18 mouse cellular contexts compared by ENCODE assay signal in the genomic region with DNA sequence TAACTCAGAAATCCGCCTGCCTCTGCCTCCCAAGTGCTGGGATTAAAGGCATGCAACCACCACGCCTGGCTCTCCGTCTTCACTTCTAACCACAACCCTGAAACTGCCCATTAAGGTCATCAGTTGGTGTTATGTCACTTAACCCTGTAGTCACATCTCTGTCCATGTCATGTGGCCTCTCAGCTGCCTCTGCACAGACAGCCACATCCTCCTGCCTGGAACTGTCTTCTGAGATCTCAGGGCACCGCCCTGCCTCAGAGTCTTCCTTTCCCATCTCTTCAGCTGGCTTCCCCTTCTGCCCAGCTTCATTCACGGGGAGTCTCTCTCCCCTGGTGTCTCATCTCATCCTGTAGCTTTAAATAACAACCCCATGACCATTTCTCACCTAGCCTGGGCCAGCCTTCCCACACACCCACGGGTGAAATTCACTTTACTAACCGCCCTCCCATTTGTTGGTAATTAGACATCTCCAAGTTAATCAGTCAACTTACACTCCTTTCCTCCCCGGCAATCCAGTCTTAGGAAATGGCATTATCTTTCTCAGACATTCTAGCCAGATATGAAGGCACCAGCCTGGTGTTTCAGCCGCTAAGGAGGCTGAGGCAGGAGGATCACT. TPM values are rescaled to one million over a fixed set of nuclear protein-coding genes. Genes with fewer than 3 reads are reported as not detected.
DNase-seq lines count a peak whose midpoint lies in the region; ATAC-seq and TF ChIP-seq lines count a peak whose summit lies in the region.
"Had no signal": no experiment of that assay in that cellular context is flagged by ENCODE, and none has a peak within 500 bp of the region (broad histone marks: within the 10 kb centered on the region; RNA-seq: fewer than 3 reads in every experiment).

No protein-coding gene starts in this region.

- in situ Hi-C loops in ES-E14 (cut with MboI; ENCODE audit: low sequenced_read_pairs in 2 of 2, unreplicated experiment in 2 of 2), result no loop called here

- no peaks in the 10 kb centered on the region for H3K79me2 ChIP-seq in liver, adult 2 months (ENCODE audit: control insufficient read depth, insufficient read depth, low read length)

- H3K27me3 ChIP-seq in liver, adult 2 months (ENCODE audit: control insufficient read depth, insufficient read depth, low read length), result no peaks in the 10 kb centered on the region
- no peaks in the 10 kb centered on the region for H3K27me3 ChIP-seq in liver, embryonic 11.5 days (replicated peaks; ENCODE audit: control insufficient read depth, insufficient read depth, low read length)
- H3K27me3 ChIP-seq in midbrain, embryonic 11.5 days (ENCODE audit: control insufficient read depth, insufficient read depth, low read length), result no peaks in the 10 kb centered on the region
- H3K27me3 ChIP-seq: limb, embryonic 12.5 days; neural tube, embryonic 15.5 days; stomach, embryonic 15.5 days had no signal

- no peak for ATAC-seq in liver, embryonic 11.5 days (replicated peaks; ENCODE audit: low FRiP score)
- ATAC-seq in megakaryocyte progenitor cell, adult 5-6 weeks (replicated peaks; ENCODE audit: poor library complexity), result peak; percentile 44
- no peak for ATAC-seq in midbrain, embryonic 11.5 days (ENCODE audit: low FRiP score)
- ATAC-seq: forebrain, embryonic 16.5 days; hindbrain, postnatal 0 days had no signal

- no peak overlapping the region for H3K4me3 ChIP-seq in liver, adult 2 months (ENCODE audit: insufficient read depth, low read depth, low read length)
- H3K4me3 ChIP-seq in liver, embryonic 11.5 days (ENCODE audit: low read depth, low read length), result no peak overlapping the region
- no peak overlapping the region for H3K4me3 ChIP-seq in ES-E14 (ENCODE audit: insufficient read depth in 1 of 2, low read depth in 1 of 2, low read length in 2 of 2, poor library complexity in 1 of 2, severe bottlenecking in 1 of 2)
- no peak overlapping the region for H3K4me3 ChIP-seq in brown adipose tissue, adult 24 weeks (ENCODE audit: insufficient read depth, low read depth, low read length)
- no peak overlapping the region for H3K4me3 ChIP-seq in midbrain, embryonic 11.5 days (ENCODE audit: low read depth, low read length)
- H3K4me3 ChIP-seq: embryonic facial prominence, embryonic 10.5 days; erythroblast, embryonic 14.5 days; limb, embryonic 12.5 days; neural tube, embryonic 15.5 days; stomach, embryonic 15.5 days had no signal

- WGBS in liver, adult 2 months, result 66% methylated on average over 9 of the region's 9 CpGs
- WGBS in liver, embryonic 11.5 days, result 52% methylated on average over 9 of the region's 9 CpGs
- 85% methylated on average over 9 of the region's 9 CpGs for WGBS in midbrain, embryonic 11.5 days

- no peaks in the 10 kb centered on the region for H3K36me3 ChIP-seq in liver, adult 2 months (ENCODE audit: control insufficient read depth, insufficient read depth, low read length)
- H3K36me3 ChIP-seq in liver, embryonic 11.5 days (ENCODE audit: control insufficient read depth, insufficient read depth, low read length), result no peaks in the 10 kb centered on the region
- H3K36me3 ChIP-seq in ES-E14 (ENCODE audit: control insufficient read depth, insufficient read depth, low read length, poor library complexity, severe bottlenecking), result peaks cover 8% of the 10 kb centered on the region; the same call in 1 of the 2 replicates
- H3K36me3 ChIP-seq in midbrain, embryonic 11.5 days (ENCODE audit: control insufficient read depth, insufficient read depth, low read length), result no peaks in the 10 kb centered on the region
- H3K36me3 ChIP-seq: embryonic facial prominence, embryonic 10.5 days; limb, embryonic 12.5 days; neural tube, embryonic 15.5 days; stomach, embryonic 15.5 days had no signal

- peak overlapping the region; percentile 27; the same call in 1 of the 2 replicates for H3K27ac ChIP-seq in liver, adult 2 months (replicated peaks; ENCODE audit: insufficient read depth, low read depth, low read length)
- H3K27ac ChIP-seq in liver, embryonic 11.5 days (ENCODE audit: low read depth, low read length), result no peak overlapping the region
- peak overlapping the region; percentile 35; the same call in 1 of the 2 replicates for H3K27ac ChIP-seq in ES-E14 (ENCODE audit: insufficient read depth, low read depth, low read length, poor library complexity, severe bottlenecking)
- H3K27ac ChIP-seq in brown adipose tissue, adult 24 weeks (replicated peaks; ENCODE audit: low read depth, low read length), result peak overlapping the region; percentile 41
- no peak overlapping the region for H3K27ac ChIP-seq in midbrain, embryonic 11.5 days (ENCODE audit: low read depth, low read length)
- H3K27ac ChIP-seq: embryonic facial prominence, embryonic 10.5 days; hindbrain, postnatal 0 days; limb, embryonic 12.5 days; neural tube, embryonic 15.5 days; stomach, embryonic 15.5 days had no signal

- peaks cover 7% of the 10 kb centered on the region; the same call in 1 of the 2 replicates for H3K4me1 ChIP-seq in liver, adult 2 months (ENCODE audit: control insufficient read depth, insufficient read depth, low read length)
- peaks cover 16% of the 10 kb centered on the region for H3K4me1 ChIP-seq in liver, embryonic 11.5 days (replicated peaks; ENCODE audit: control insufficient read depth, insufficient read depth, low read length)
- H3K4me1 ChIP-seq in ES-E14 (ENCODE audit: control insufficient read depth in 2 of 2, insufficient read depth in 2 of 2, low read length in 2 of 2, poor library complexity in 1 of 2), result peaks cover 9 to 32% of the 10 kb centered on the region in 2 experiments; a peak in 3 of 4 replicates
- H3K4me1 ChIP-seq in brown adipose tissue, adult 24 weeks (ENCODE audit: control insufficient read depth, insufficient read depth, insufficient read length, low read length), result 0 out of 2 replicates have a peak, but pooled peaks cover 3% of the 10 kb centered on the region
- H3K4me1 ChIP-seq in midbrain, embryonic 11.5 days (ENCODE audit: control insufficient read depth, insufficient read depth, low read length), result peaks cover 5% of the 10 kb centered on the region; the same call in 1 of the 2 replicates

- TF ChIP-seq POLR2A in liver, adult 2 months (IDR thresholded peaks at IDR 0.05; ENCODE audit: extremely low read depth, insufficient read depth, low read length), result no peak

- no peak overlapping the region for H3K4me2 ChIP-seq in liver, embryonic 11.5 days
- H3K4me2 ChIP-seq in midbrain, embryonic 11.5 days, result no peak overlapping the region
- H3K4me2 ChIP-seq: limb, embryonic 12.5 days; neural tube, embryonic 15.5 days; stomach, embryonic 15.5 days had no signal

- no peak for TF ChIP-seq CTCF in liver, adult 2 months (IDR thresholded peaks at IDR 0.05; ENCODE audit: low read depth, low read length)

- no peak for DNase-seq in liver, adult 2 months (ENCODE audit: extremely low read depth, low read depth, low spot score)
- no peak for DNase-seq in liver, embryonic 11.5 days (ENCODE audit: low spot score)
- DNase-seq in ES-E14 (ENCODE audit: low read depth, low spot score), result no peak
- no peak for DNase-seq in midbrain, embryonic 11.5 days (ENCODE audit: low spot score, missing footprints)
- DNase-seq in adrenal gland, postnatal 4 days (ENCODE audit: low spot score in 2 of 2), result no peak
- DNase-seq: adrenal gland, postnatal 14 days; cerebellum, postnatal 25 days; heart, postnatal 14 days; retina, postnatal 1 day had no signal

- no peaks in the 10 kb centered on the region for H3K9me3 ChIP-seq in liver, embryonic 11.5 days (ENCODE audit: control insufficient read depth, low read length)
- H3K9me3 ChIP-seq in ES-E14 (ENCODE audit: control insufficient read depth, insufficient read depth, low read depth, low read length), result no peaks in the 10 kb centered on the region
- no peaks in the 10 kb centered on the region for H3K9me3 ChIP-seq in midbrain, embryonic 11.5 days (ENCODE audit: control insufficient read depth, low read length)
- H3K9me3 ChIP-seq: embryonic facial prominence, embryonic 10.5 days; limb, embryonic 12.5 days; neural tube, embryonic 15.5 days; stomach, embryonic 15.5 days had no signal

- no peak overlapping the region for H3K9ac ChIP-seq in liver, adult 2 months (ENCODE audit: low read depth, low read length)
- H3K9ac ChIP-seq in liver, embryonic 11.5 days (ENCODE audit: low read depth, low read length), result no peak overlapping the region
- H3K9ac ChIP-seq in ES-E14 (ENCODE audit: insufficient read depth, low read depth, low read length, poor library complexity, severe bottlenecking), result no peak overlapping the region
- H3K9ac ChIP-seq in midbrain, embryonic 11.5 days (ENCODE audit: low read length), result no peak overlapping the region
- H3K9ac ChIP-seq: limb, embryonic 12.5 days; neural tube, embryonic 15.5 days; stomach, embryonic 15.5 days had no signal

RNA-seq across cellular contexts. Expression of gene Tnfsf12, which starts 3.3 kb away (rescaled TPM):
- 2.6 and 3.0 TPM in 2 replicates for total RNA-seq in liver, adult 2 months (2014; rRNA removed)
- 9.5 and 18.0 TPM in 2 replicates for polyA plus RNA-seq in liver, adult 2 months (2012; rRNA removed)
- 4.5 and 6.0 TPM in 2 replicates for polyA plus RNA-seq in liver, embryonic 11.5 days (2014; fragmentation: Nextera tagmentation; extraction: Ambion mirVana)
- total RNA-seq in ES-E14 (2012; rRNA removed), result 8.7 and 16.1 TPM in 2 replicates
- 12.7 and 13.7 TPM in 2 replicates for polyA plus RNA-seq in brown adipose tissue, adult 24 weeks (2012; ENCODE audit: insufficient read depth, insufficient read length, missing spikeins)
- total RNA-seq in megakaryocyte progenitor cell, adult 5-6 weeks (2015), result 0.88 and 2.0 TPM in 2 replicates
- total RNA-seq in megakaryocyte progenitor cell, adult 5-6 weeks (2017), result 0.75 and 1.0 TPM in 2 replicates
- 2.0 and 2.8 TPM in 2 replicates for polyA plus RNA-seq in midbrain, embryonic 11.5 days (2014; fragmentation: Nextera tagmentation; extraction: Ambion mirVana)
- total RNA-seq in adrenal gland, postnatal 4 days (2021), result 10 to 100 TPM; 23.0 to 23.1 TPM

RNA-seq across cellular contexts. Expression of gene Tnfsfm13, which starts 3.6 kb away (rescaled TPM):
- total RNA-seq in liver, adult 2 months (2014; rRNA removed), result 2.5 and 3.4 TPM in 2 replicates
- polyA plus RNA-seq in liver, adult 2 months (2012; rRNA removed), result 2.6 and 3.6 TPM in 2 replicates
- 1.7 and 2.6 TPM in 2 replicates for polyA plus RNA-seq in liver, embryonic 11.5 days (2014; fragmentation: Nextera tagmentation; extraction: Ambion mirVana)
- total RNA-seq in ES-E14 (2012; rRNA removed), result 13.7 and 19.9 TPM in 2 replicates
- 0.99 and 2.8 TPM in 2 replicates for polyA plus RNA-seq in brown adipose tissue, adult 24 weeks (2012; ENCODE audit: insufficient read depth, insufficient read length, missing spikeins)
- 7.5 and 9.4 TPM in 2 replicates for total RNA-seq in megakaryocyte progenitor cell, adult 5-6 weeks (2015)
- 6.1 and 7.9 TPM in 2 replicates for total RNA-seq in megakaryocyte progenitor cell, adult 5-6 weeks (2017)
- polyA plus RNA-seq in midbrain, embryonic 11.5 days (2014; fragmentation: Nextera tagmentation; extraction: Ambion mirVana), result 0.78 and 1.6 TPM in 2 replicates
- total RNA-seq in adrenal gland, postnatal 4 days (2021), result 1 to 10 TPM; 3.1 to 4.6 TPM
- polyA plus RNA-seq: erythroblast, embryonic 14.5 days had no signal

RNA-seq across cellular contexts. Expression of gene Tnfsf13, which starts 6.7 kb away (rescaled TPM):
- total RNA-seq in liver, adult 2 months (2014; rRNA removed), result 1.0 and 1.4 TPM in 2 replicates
- polyA plus RNA-seq in liver, adult 2 months (2012; rRNA removed), result 0.58 and 1.1 TPM in 2 replicates
- 0.37 TPM in 1 of 2 replicates, not detected in the other for polyA plus RNA-seq in liver, embryonic 11.5 days (2014; fragmentation: Nextera tagmentation; extraction: Ambion mirVana)
- 8.6 and 11.7 TPM in 2 replicates for total RNA-seq in ES-E14 (2012; rRNA removed)
- 4.1 and 4.9 TPM in 2 replicates for polyA plus RNA-seq in brown adipose tissue, adult 24 weeks (2012; ENCODE audit: insufficient read depth, insufficient read length, missing spikeins)
- 28.5 and 31.9 TPM in 2 replicates for total RNA-seq in megakaryocyte progenitor cell, adult 5-6 weeks (2015)
- total RNA-seq in megakaryocyte progenitor cell, adult 5-6 weeks (2017), result 49.4 and 53.7 TPM in 2 replicates
- not detected in 2 replicates for polyA plus RNA-seq in midbrain, embryonic 11.5 days (2014; fragmentation: Nextera tagmentation; extraction: Ambion mirVana)
- 1 to 10 TPM; 4.2 to 5.2 TPM for total RNA-seq in adrenal gland, postnatal 4 days (2021)
- polyA plus RNA-seq: embryonic facial prominence, embryonic 10.5 days; erythroblast, embryonic 14.5 days had no signal

RNA-seq across cellular contexts. Expression of gene Senp3, which starts 10.4 kb away (rescaled TPM):
- total RNA-seq in liver, adult 2 months (2014; rRNA removed), result 26.2 and 31.9 TPM in 2 replicates
- polyA plus RNA-seq in liver, adult 2 months (2012; rRNA removed), result 17.5 and 25.8 TPM in 2 replicates
- 75.4 and 79.1 TPM in 2 replicates for polyA plus RNA-seq in liver, embryonic 11.5 days (2014; fragmentation: Nextera tagmentation; extraction: Ambion mirVana)
- total RNA-seq in ES-E14 (2012; rRNA removed), result 265 and 282 TPM in 2 replicates
- polyA plus RNA-seq in brown adipose tissue, adult 24 weeks (2012; ENCODE audit: insufficient read depth, insufficient read length, missing spikeins), result 49.9 and 65.3 TPM in 2 replicates
- 140 and 145 TPM in 2 replicates for total RNA-seq in megakaryocyte progenitor cell, adult 5-6 weeks (2015)
- total RNA-seq in megakaryocyte progenitor cell, adult 5-6 weeks (2017), result 108 and 123 TPM in 2 replicates
- polyA plus RNA-seq in midbrain, embryonic 11.5 days (2014; fragmentation: Nextera tagmentation; extraction: Ambion mirVana), result 80.6 and 90.8 TPM in 2 replicates
- 10 to 100 TPM; 86.6 to 90.7 TPM for total RNA-seq in adrenal gland, postnatal 4 days (2021)

RNA-seq across cellular contexts. Expression of gene Eif4a1, which starts 20.1 kb away (rescaled TPM):
- total RNA-seq in liver, adult 2 months (2014; rRNA removed), result 370 and 386 TPM in 2 replicates
- polyA plus RNA-seq in liver, adult 2 months (2012; rRNA removed), result 184 and 221 TPM in 2 replicates
- polyA plus RNA-seq in liver, embryonic 11.5 days (2014; fragmentation: Nextera tagmentation; extraction: Ambion mirVana), result 755 and 757 TPM in 2 replicates
- 1,512 and 1,948 TPM in 2 replicates for total RNA-seq in ES-E14 (2012; rRNA removed)
- 268 and 317 TPM in 2 replicates for polyA plus RNA-seq in brown adipose tissue, adult 24 weeks (2012; ENCODE audit: insufficient read depth, insufficient read length, missing spikeins)
- total RNA-seq in megakaryocyte progenitor cell, adult 5-6 weeks (2015), result 1,029 and 1,055 TPM in 2 replicates
- total RNA-seq in megakaryocyte progenitor cell, adult 5-6 weeks (2017), result 1,055 and 1,141 TPM in 2 replicates
- 877 and 900 TPM in 2 replicates for polyA plus RNA-seq in midbrain, embryonic 11.5 days (2014; fragmentation: Nextera tagmentation; extraction: Ambion mirVana)
- 100 to 1,000 TPM; 640 to 673 TPM for total RNA-seq in adrenal gland, postnatal 4 days (2021)

Comparison
In these comparisons a context has a peak if more than half of its experiments do, and no peak if none do; other contexts are left out.
1. H3K27ac ChIP-seq: peak in liver, adult 2 months (single experiment), ES-E14 (single experiment) and brown adipose tissue, adult 24 weeks (single experiment); none in liver, embryonic 11.5 days (single experiment) and midbrain, embryonic 11.5 days (single experiment).